Mouse (Mus musculus): ENCODE measurements around the gene Slc2a9.
A peak's percentile ranks its signal among the peaks of the same experiment; 100 is the strongest.

The Slc2a9 gene

DNA sequence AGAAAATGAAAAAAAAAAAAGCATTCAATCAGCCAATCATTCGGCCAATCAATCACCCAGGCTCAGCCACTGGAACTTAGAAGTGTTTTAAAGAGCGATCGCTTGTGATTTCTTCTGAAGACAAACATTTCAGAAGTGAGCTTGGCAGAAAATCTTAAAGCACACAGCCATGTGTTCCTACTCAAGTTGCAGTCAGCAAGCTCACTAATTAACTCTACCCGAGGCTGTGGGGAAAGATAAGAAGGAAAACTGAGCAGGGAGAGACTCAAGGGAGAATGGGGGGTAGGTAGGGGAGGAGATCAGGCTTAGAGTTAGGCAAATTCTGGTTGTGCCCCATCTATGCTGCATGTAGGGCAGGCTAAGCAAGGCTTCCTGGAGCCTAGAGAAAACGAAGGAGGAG, 130.6 kb downstream of the Slc2a9 start:
- no peak for DNase-seq (ENCODE audit: low read depth, low spot score)

DNA sequence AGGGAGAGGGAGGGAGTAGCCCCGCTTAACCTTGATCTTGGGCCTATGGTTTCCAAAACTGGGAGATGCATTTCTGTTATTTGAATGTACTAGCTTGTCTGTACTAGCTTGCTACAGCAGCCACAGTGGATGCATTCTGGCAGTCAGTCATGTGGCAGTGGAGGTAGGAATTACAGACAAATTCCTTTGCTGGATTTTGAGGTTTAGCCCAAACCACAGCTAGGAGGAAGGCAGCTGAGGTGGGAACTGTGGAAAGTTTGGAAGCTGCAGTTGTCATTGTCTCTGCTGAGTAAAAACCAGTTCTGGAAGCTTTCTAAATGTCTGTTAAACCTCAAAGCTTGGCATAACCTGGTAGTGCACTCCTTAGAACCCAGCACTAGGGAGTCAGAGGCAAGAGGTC, 131.6 kb downstream of the Slc2a9 start:
- DNase-seq (ENCODE audit: low read depth, low spot score) = no peak

DNA sequence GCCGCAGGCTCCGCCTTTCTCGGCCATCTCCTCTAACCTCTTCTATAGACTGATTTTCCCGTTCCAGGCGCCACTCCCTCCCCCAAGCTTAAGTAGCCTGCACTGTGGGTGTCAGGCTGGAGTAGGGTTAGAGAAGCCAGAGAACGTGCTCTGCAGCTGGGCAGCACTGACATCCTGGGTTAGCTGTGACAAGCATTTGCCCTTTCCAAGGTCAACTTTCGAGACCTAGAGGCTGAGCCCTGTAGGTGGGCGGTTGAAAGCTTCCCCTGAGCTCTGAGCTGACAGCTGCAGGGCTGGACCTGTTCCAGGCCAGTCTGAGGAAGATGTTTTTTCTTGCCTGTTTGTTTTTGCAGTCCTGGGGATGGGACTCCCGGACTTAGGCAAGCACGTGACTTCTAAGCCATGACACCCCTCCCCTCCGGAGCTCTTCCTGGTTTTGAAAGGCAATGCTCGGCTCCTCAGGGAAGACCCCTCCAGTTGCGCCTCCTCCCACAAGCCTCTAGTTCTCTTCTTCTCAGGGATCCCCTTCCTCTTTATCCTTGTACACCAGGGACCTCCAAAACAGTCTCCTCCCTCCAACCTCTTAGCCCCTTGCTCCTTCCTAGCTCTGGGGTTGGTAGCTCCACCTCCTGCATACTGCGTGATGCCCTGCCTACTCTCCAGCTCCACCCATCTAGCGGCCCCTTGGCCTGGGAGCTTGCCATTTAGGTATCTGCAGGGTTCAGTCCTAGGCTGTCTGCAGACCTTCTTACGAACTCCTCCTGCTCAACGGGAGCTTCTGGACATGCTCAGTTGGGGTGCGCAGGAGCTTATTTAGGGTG, 136.1 kb downstream of the Slc2a9 start:
- no peak for DNase-seq (ENCODE audit: low read depth, low spot score)

DNA sequence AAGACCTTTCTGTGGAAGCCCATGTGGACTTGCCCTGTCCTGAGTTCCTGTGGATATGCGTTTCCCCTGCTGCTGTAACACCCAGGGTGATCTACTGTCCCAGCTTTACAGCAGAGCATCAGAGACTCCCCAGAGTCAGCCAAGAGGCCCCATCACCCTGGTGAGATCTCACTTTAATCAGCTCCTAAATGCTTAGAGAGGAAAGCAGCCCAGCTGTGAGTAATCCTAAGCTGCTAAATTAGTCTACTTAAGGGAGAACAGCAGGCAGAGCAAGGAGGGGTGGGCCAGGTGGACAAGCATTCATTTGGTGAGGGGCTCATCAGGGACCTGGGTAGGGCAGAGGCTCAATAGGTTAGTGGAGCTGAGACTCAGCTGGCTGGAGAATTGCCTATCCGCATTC, 137.4 kb downstream of the Slc2a9 start:
- no peak for DNase-seq (ENCODE audit: low read depth, low spot score)

DNA sequence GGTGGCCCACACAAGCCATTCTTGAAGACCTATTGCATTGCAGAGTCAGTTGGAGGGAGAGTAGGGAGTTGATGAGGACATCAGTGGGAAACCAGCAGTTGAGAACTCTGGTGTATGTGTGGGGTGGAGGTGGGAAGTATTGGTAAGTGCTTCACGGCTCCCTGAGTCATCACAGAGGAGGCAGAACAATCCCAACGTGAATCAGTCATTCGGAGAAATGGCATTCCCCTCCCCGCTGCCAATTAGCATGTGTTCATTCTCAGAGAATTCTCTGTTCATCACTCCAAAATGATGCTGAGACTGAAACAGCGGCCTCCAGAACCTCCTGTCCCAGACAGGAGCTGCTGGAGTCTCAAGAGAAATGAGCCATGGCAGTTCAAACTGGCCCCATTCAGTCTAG, 138.5 kb downstream of the Slc2a9 start:
- DNase-seq (ENCODE audit: low read depth, low spot score) = no peak

DNA sequence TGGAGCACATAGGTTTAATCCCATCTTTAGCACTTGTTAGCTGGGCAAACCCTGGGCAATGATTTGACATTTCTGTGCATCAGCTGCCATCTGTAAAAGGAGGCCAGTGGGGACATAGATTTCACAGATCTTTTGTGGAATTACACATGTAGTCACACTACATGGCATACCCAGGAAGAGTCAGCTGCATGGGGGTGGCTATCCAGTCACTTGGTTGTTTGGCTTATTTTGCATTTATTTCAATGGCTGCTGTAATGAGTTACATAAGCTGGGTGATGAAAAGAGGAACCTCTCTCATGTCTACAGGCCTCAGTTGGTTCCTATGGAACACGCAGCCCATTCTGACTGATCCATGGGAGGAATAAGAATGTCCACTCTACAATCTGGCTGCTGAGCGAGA, 143.2 kb downstream of the Slc2a9 start:
- no peak for DNase-seq (ENCODE audit: low read depth, low spot score)

DNA sequence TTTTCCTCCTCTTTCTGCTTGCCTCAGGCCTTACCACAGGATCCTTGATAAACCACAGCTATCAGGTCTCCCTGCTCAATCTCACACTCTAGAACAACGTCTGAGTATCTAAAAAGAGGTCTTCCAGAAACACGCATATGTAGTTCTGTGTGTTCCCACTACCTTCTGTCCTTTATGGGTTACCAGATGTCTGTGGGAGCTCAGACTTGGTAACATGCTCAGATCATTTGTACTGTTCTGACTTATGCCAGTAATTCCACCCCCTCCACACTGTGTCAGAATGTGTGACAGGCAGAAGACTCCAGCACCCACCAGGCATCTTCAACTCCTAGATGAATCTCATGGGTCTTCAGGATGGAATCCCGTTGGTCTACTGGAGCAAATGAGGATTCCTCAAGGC, 146.0 kb downstream of the Slc2a9 start:
- no peak for DNase-seq (ENCODE audit: low read depth, low spot score)

DNA sequence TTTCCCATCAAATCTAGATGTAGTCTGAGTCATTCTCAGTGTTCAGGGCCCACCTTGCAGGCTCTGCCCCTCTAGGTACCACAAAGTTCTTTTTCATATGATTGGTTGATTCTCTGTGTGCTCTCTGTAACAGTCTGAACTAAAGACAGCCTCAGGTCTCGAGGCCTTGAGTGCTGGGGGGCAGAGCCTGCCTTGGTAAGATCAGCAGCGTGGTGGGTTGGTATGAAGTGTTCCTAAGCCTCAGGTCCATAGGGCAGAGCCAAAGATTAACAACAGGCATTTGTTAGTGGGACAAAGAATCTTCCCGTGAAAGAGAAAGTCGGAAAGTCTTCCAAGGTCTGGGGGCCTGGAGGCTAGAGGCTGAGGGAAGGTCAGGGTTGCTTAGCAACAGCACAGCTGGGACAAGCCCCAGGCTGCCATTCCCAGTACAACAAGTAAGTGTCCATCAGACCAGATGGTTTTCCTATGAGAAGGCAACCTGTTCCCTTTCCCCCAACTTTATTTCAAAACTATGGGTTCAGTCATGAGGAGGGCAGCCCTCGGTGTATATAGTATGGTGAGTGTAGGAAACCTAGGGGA, 152.5 kb downstream of the Slc2a9 start:
- no peak for DNase-seq (ENCODE audit: low read depth, low spot score)

DNA sequence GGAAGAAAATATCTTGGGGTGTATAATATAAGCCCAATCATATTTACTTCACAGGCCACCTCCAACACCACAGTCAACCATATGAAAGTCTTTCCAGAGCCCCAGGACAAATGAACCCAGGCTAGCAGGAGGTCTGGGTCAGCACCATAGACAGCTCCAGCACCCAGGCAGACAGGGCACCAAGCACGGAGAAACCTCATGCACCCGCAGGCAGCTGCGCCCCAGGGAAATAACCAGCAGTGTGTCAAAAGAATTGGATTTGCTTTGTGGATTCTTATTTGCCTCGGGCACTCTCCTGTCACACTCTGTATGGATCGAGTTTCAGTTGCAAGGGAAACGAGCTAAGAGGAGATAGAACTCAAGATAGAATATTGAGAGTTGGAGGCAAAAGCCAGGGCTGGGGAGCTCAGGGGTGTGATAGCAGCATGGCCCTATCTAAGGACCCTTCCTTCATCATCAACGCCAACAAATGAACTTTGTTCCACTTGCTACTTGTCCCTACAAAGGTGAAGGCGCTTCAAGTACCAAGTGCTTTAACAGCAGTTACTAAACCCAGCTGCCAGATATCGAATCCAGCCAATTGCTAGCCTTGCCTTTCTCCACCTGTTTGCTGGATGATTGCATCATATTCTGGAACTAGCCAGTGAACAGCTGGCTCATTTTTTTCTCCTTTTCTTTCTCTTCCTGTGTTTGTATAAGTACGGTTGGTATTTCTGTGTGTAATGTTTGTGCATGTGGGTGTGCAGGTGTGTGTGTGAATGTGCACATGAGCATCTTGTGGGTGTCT, 156.1 kb downstream of the Slc2a9 start:
- DNase-seq (ENCODE audit: low read depth, low spot score) = peak; percentile 14

DNA sequence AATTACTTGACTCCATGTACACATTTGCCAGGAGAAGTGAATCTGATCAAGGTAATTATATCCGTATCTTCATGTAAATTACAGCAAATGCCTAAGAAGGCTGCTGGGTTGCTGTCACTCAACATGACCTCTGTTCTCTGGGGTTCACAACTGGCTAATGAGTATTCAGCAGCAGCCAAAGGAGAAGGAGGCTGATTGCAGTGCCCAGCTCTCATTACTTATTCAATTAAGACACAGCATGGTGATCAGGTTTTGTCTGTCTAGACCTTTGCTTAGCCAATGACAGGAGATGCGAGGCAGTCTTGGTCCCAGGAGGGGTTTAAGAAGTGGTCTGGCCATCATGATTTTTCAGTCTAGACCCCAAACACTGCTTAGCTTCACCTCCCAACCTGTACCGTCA, 159.8 kb downstream of the Slc2a9 start:
- DNase-seq (ENCODE audit: low read depth, low spot score) = no peak

DNA sequence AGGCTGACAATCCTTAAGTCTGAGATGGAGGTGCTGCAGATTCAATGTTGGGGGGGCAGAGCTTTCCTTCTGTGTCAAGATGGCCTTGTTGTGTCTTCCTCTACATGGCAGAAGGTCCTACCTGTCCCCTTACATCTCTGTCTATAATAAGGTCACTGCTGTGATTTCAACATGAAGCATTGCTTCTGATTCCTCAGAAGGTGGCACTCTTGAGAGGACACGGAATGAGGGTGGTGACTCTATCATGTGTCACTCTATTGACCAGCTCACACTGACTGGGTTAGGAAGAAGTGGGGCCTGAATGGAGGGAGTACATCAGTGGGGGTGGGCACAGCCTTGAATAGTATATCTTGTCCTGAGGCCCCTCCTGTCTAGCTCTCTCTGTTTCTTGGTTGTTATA, 168.4 kb downstream of the Slc2a9 start:
- DNase-seq (ENCODE audit: low read depth, low spot score) = no peak

DNA sequence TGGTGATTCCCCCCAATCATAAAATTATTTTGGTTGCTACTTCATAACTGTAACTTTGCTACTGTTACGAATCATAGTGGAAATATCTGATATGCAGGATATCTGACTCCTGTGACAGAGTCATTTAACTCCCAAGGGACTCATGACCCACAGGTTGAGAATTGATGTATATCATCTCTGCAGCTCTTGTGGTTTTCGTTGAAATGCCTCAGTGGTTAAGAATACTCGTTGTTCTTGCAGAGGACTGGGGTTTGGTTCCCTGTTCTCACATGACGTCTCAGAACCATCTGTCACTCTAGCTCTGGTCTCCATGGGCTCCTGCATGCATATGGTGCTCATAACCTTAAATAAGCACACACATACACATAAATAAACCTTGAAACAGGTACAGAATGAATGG, 169.6 kb downstream of the Slc2a9 start:
- no peak for DNase-seq (ENCODE audit: low read depth, low spot score)

DNA sequence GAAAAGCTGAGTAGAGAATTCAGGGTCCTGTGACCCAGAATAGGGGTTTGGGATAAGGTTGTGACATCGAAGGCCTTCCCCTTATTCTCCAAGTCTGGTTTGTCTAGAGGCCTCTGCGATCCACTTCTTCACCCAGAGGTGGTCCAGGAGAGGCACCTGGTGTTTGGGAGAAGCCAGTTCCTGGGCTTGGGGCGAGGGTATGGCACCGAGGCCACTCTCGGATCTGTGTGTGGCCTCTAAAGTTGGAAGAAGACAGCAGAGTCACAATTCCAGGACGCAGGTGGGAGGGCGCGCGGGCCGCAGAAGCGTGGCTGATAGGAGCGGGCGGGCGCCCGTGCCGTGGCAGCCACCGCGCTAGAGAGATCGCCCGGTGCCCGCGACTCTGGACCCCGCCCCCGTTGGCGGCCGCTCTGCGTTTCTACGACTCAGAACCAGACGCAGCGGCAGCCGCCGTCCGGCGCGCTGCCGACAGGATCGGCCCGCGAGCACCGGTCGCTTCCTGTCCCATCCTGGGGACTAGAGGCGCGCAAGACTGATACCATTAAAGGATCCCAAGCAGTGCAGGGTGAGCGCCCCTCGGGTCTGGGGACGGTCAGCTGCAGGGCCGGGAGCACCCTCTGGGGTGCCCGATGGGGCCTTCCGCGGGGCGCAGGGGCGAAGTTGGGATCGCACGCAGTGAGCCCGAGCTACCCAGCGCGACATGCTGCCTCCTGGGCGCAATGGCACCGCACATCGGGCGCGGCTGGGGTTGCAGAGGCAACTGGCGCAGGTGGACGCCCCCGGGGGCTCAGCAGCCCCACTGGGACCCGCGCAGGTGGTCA, 183.8 kb downstream of the Slc2a9 start, which contains the start of gene Drd5:
Drd5 (plus strand) TSS at position 402 of the 821 bp plus-strand sequence.
- no peak for DNase-seq (ENCODE audit: low read depth, low spot score)

DNA sequence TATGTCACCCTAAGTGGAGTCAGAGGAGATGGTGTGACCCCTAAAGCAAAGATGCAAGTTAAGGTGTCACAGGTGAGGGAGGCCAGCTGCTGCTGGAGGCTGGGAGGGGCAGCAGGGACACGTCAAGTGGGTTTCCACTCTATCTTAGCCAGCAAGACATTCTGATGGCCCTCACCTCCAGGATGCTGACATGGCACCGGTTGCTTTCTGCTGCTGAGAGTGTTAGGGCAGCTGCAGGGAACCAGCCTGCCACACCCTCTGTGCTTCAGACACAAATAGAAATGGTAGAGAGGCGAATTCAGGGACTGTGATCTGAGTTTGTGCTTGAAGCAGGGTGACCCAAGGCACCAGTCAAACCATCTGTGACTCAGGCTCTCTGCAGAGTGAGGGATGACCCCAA, 193.1 kb downstream of the Slc2a9 start:
- DNase-seq (ENCODE audit: low read depth, low spot score) = no peak

DNA sequence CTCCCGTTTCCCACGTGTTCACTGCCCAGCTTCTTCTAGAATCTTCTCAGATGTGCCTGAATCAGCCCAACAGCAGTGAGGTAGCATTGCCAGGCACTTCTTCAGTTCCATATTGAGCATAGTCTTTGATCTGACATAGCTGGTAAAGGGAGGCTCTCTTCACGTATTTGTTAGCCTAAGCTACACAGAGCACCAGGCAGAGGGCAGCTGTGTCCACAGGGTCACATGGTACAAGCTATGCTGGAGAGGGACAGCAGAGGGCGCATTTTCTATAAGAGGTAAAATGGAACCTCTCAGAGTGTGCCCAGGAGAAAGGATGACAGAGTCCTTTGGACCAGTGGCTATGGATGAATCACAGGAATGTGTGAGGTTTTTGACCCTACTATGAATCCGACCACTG, 194.1 kb downstream of the Slc2a9 start:
- no peak for DNase-seq (ENCODE audit: low read depth, low spot score)

DNA sequence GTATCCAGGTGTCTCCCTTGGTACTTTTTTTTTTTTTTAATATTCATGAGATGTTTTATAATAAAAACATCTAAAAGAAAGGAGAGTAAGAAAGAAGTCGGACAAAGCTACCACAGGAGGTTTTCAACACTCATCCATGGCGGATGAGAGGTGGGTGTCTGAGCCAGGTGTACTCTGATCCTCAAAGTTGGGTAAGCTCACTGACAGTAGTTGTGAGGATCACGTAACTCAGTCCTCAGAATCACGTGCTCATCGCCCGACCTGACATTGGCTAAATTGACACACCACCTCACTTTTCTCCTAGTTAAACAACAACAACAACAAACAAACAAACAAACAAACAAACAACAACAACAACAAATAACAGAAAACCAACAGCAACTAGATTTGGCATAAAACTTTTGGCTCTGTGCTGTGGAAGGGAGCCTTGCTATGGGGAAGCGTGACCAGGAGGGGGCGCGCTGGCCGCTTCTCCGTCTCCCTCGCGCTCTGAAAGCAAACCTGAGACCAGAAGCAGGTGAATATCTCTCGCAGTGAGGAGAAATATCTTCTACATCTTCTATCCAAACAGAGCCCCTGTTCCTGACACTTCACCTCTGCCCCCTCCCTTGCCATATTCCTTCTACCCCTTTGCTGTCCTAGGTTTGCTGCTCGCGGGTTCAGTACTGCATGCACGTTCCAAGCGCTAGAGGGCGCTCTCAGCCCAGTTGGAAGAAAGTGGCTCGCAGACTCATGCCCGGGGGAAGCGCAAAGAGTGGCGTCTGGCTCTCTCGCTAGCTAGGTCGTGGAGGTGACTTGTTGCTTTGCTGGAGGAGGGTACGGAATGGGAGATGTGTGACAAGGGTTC, 195.5 kb downstream of the Slc2a9 start:
- DNase-seq (ENCODE audit: low read depth, low spot score) = peak; percentile 68

DNA sequence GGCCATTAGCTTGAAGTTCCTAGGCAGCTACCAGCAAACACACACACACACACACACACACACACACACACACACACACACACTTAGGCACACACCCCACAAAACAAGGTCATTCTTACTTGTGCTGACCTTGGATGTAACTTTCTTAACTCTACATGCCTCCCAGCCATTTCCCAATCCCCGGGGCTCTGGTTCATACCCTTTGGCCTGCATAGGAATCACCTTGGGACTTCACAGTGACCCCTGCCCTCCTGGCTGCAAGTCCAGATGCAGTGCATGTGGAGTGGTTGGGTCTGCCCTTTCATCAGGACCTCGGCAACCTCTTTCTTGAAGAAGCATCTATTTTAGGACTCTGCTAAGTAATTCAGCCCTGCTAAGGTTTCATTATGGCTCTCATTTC, 197.7 kb downstream of the Slc2a9 start:
- DNase-seq (ENCODE audit: low read depth, low spot score) = no peak

DNA sequence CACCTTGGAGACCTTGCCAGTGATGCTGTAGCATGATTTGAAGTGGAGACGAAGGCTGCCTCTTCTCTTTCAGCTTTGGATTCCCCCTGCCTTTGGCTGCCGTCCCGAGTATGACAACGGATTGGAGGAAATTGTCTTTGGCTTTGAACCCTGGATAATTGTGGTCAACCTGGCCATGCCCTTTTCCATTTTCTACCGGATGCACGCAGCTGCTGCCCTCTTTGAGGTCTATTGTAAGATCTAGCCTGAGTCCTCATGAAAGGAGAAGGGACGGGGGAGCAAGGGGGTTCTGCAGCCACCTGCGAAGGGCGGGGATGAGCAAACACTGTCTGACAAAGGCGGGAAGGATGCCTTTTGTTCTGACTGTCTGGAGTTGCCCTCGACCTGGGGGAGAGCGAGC, 200.3 kb downstream of the Slc2a9 start:
- no peak for DNase-seq (ENCODE audit: low read depth, low spot score)

DNA sequence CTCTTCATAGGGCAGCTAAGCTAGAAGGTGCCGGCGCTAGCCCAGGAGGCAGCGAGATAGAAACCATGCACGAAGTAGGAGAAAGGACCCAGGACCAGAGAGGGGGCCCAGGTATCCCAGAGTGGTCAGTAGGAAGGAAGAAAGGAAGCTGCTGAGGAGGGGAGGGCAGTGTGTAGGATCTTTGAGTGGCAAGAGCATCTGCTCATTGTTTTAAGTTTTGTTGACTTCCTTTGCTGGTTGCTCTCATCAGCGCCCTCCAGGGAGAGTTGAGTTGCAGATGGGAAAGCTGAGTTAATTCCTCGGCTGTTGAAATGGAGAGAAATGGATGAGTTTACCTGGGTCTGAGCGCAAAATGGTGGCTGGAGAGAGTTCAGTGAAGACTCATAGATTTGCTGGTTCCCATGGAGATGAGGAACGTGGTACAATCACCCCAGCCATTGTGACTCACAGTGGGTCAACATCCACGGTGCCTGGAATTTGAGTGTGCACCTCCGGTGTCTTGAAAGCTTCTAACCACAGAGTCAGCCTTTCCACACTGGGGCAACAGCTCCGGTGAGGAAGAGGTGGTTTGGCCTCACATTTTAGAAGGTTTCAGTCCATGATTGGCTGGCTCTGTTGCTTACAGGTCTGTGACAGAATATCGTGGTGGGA, 201.1 kb downstream of the Slc2a9 start:
- DNase-seq (ENCODE audit: low read depth, low spot score) = no peak
